Mouse (Mus musculus) activated CD4-positive, CD25-positive, alpha-beta regulatory T cell, adult 4 months (primary cell): Measurements from ENCODE around the gene Slc5a10. TPM values are rescaled to one million over a fixed set of nuclear protein-coding genes. Genes with fewer than 3 reads are reported as not detected.

Source experiments
- ATAC-seq: one replicate; pipeline ENCODE4 v1.8.0; 2017
- polyA plus RNA-seq, 2 experiments: library from polyadenylated mRNA; unstranded; fragments of 100-300 nt; shearing (Covaris generic); gene quantifications; one replicate each; pipeline ENCODE4 v1.2.1; 2017

Slc5a10 gene
- polyA plus RNA-seq, 2 experiments from 2014 or later, result not detected

- ATAC-seq, result no peak
These were observed 18.1 kb downstream of the Slc5a10 start for GRCm38 (mm10) chr11:61702494-61702893.

- ATAC-seq, result no peak
These were observed 18.9 kb downstream of the Slc5a10 start for GRCm38 (mm10) chr11:61701696-61702095.

- ATAC-seq, result no peak
These were observed 20.7 kb downstream of the Slc5a10 start for GRCm38 (mm10) chr11:61699933-61700332.

- no peak for ATAC-seq
These were observed 21.2 kb downstream of the Slc5a10 start for GRCm38 (mm10) chr11:61699460-61699859.

GRCm38 (mm10) chr11:61698852-61699251 lies 21.8 kb downstream of the Slc5a10 start:
- peak; percentile 69 for ATAC-seq

GRCm38 (mm10) chr11:61692996-61693395 lies 27.6 kb downstream of the Slc5a10 start:
- no peak for ATAC-seq

GRCm38 (mm10) chr11:61687595-61687994 lies 33.0 kb downstream of the Slc5a10 start:
- ATAC-seq, result no peak

- ATAC-seq, result no peak
These were observed 33.6 kb downstream of the Slc5a10 start for GRCm38 (mm10) chr11:61686906-61687453.

- ATAC-seq, result no peak
These were observed 34.5 kb downstream of the Slc5a10 start for GRCm38 (mm10) chr11:61686141-61686540.

GRCm38 (mm10) chr11:61685119-61685725 lies 35.4 kb downstream of the Slc5a10 start:
- ATAC-seq, result no peak

- peak; percentile 64 for ATAC-seq
These were observed 36.5 kb downstream of the Slc5a10 start, which contains the start of gene Fam83g for GRCm38 (mm10) chr11:61683907-61684731. Fam83g (plus strand) TSS chr11:61684091.

GRCm38 (mm10) chr11:61679091-61679866 lies 41.3 kb downstream of the Slc5a10 start:
- ATAC-seq, result no peak

- ATAC-seq, result no peak
These were observed 42.9 kb downstream of the Slc5a10 start for GRCm38 (mm10) chr11:61677709-61678108.

- ATAC-seq, result no peak
These were observed 44.3 kb downstream of the Slc5a10 start for GRCm38 (mm10) chr11:61676216-61676854.

GRCm38 (mm10) chr11:61675332-61675731 lies 45.3 kb downstream of the Slc5a10 start:
- ATAC-seq, result no peak

GRCm38 (mm10) chr11:61674839-61675159 lies 45.8 kb downstream of the Slc5a10 start:
- no peak for ATAC-seq

- no peak for ATAC-seq
These were observed 46.3 kb downstream of the Slc5a10 start for GRCm38 (mm10) chr11:61674151-61674838.

GRCm38 (mm10) chr11:61673686-61674085 lies 46.9 kb downstream of the Slc5a10 start:
- no peak for ATAC-seq

- no peak for ATAC-seq
These were observed 48.7 kb downstream of the Slc5a10 start for GRCm38 (mm10) chr11:61671781-61672383.

GRCm38 (mm10) chr11:61669492-61670490 lies 50.8 kb downstream of the Slc5a10 start:
- peak; percentile 70 for ATAC-seq
